Mouse (Mus musculus) ovary, adult 2 months (tissue): Measurements from ENCODE around the gene Twist1. TPM values are rescaled to one million over a fixed set of nuclear protein-coding genes. Genes with fewer than 3 reads are reported as not detected.

Experiments used
- polyA plus RNA-seq: library from polyadenylated mRNA; depleted of rRNA; stranded (reverse); fragments of >200 nt; gene quantifications from 2 replicates; pipeline ENCODE4 v1.2.3, GENCODE M21; 2012; rRNA removed

Twist1 gene
- 46.3 and 70.0 TPM in 2 replicates for polyA plus RNA-seq

DNA sequence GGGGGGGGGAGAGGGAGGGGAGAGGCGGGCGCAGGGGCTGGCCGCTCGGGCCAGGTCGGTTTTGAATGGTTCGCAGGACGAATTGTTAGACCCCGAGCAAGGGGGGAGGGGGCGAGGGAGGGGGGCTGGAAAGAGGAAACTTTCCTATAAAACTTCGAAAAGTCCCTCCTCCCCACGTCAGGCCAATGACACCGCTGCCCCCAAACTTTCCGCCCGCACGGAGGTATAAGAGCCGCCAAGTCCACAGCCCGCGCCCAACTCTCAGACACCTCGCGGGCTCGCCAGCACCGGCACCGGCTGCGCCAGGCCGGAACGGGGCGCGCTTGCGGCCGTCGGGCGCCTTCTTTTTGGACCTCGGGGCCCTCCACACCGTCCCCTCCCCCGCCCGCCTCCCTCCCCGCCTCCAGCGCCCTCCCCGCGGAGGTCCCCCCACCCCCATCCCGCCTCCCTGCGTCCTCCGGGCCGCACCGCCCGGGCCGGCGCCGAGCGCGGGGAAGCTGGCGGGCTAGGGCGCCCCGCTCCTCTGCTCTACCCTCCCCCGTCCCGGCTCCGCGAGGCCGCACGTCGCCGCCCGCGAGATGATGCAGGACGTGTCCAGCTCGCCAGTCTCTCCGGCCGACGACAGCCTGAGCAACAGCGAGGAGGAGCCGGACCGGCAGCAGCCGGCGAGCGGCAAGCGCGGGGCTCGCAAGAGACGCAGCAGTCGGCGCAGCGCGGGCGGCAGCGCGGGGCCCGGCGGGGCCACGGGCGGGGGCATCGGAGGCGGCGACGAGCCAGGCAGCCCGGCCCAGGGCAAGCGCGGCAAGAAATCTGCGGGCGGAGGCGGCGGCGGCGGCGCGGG lies at the start of gene Twist1:
Twist1 (plus strand) TSS at position 272 of the 841 bp plus-strand sequence.

DNA sequence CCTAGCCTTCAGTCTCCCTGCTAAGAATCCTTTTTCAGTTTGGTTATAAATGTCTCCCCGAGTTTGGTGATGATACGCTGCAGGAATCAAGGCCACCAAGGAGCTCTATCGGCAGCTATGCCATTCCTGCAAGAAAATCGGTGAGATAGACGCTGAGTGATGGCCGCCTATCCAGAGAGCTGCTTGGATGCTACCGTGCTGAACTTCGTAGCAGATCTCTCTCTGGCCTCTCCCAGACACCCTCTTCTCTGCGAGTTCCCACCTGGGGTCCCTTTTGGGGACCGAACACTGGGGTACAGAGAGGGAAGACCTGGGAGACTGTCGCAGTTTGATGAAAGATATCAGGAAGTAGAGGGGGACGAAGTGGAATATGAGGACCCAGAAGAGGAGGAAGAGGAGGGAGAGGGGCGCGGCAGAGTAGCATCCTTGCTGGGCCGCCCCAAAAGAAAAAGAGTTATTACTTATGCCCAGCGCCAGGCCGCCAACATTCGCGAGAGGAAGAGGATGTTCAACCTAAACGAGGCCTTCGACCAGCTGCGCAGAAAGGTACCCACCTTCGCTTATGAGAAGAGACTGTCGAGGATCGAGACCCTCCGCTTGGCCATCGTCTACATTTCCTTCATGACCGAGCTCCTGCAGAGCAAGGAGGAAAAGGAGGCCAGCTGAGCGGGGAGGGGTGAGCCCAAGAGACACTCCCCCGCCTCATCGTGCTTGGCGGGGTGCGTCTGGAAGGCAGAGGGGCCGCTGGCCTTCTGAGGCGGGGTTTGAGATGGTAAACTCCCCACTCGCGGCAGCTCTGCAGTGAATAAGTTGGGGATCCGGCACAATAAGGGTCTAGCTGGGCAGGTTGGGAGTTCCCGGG lies 28.9 kb upstream of the Twist1 start, which contains the start of gene Ferd3l:
Ferd3l (plus strand) TSS at position 95 of the 862 bp plus-strand sequence.

Other genes starting within 250 kb of the Twist1 start
- gene Ferd3l, start 29.2 kb upstream of the Twist1 start, polyA plus RNA-seq: not detected in 2 replicates